Mouse (Mus musculus) layer of hippocampus, adult 6 months (tissue): ENCODE results near the gene Gm20431. TPM values are rescaled to one million over a fixed set of nuclear protein-coding genes. Genes with fewer than 3 reads are reported as not detected.

Experiments used
- long read RNA-seq, 2 experiments: library from polyadenylated mRNA; unstranded; transcript quantifications; one replicate each; pipeline ENCODE4 v2.0.0; 2019 to 2020
- microRNA-seq: library from miRNA; unstranded; fragments of <30 nt; microRNA quantifications from one replicate; pipeline ENCODE4 v1.2.0, GENCODE M21; 2020
- polyA plus RNA-seq: library from polyadenylated mRNA; unstranded; fragments of <200 nt; fragmentation: Nextera tagmentation; gene quantifications from 2 replicates; pipeline ENCODE4 v1.2.3, GENCODE M21; 2021

Gm20431 gene
- polyA plus RNA-seq, result not detected in 2 replicates
- long read RNA-seq, experiment 1, partial matches to known transcripts, result 25 of 25 reads
- long read RNA-seq, experiment 1, other reads (novel, unspliced or antisense), result 0 of 25 reads
- long read RNA-seq, experiment 2, result 0 reads

GRCm38 (mm10) chr2:167661270-167662203 lies at the start of gene Gm20431:
Gene Gm20431 (minus strand): TSS chr2:167661496.

GRCm38 (mm10) chr2:167689501-167690218 lies 28.4 kb upstream of the Gm20431 start, which contains the start of gene Tmem189:
Gene Tmem189 (minus strand): TSS chr2:167689822.

GRCm38 (mm10) chr2:167688498-167689451 lies 27.5 kb upstream of the Gm20431 start, which contains the start of gene Cebpb:
Gene Cebpb (plus strand): TSS chr2:167688915.

GRCm38 (mm10) chr2:167631591-167632448 lies 29.5 kb downstream of the Gm20431 start, which contains the start of gene Ube2v1:
Gene Ube2v1 (minus strand): TSS chr2:167632095.

Small RNA genes lying within 50 kb of the gene (microRNA-seq; reads per million reads assigned to microRNA genes)
- not detected for gene Gm22355

Other genes starting within 250 kb of the Gm20431 start
- gene Slc9a8, start 239.8 kb downstream of the Gm20431 start, polyA plus RNA-seq, result 6.3 and 7.4 TPM in 2 replicates
- 71.2 and 78.8 TPM in 2 replicates for gene Rnf114, start 168.9 kb downstream of the Gm20431 start, polyA plus RNA-seq
- 31.0 and 35.9 TPM in 2 replicates for gene Spata2, start 168.6 kb downstream of the Gm20431 start, polyA plus RNA-seq
- gene Snai1, start 123.3 kb downstream of the Gm20431 start, polyA plus RNA-seq, result 0.28 TPM in 1 of 2 replicates, not detected in the other
- 434 and 453 TPM in 2 replicates for gene Ube2v1, start 29.4 kb downstream of the Gm20431 start, polyA plus RNA-seq
- 0.79 and 1.3 TPM in 2 replicates for gene Cebpb, start 27.4 kb upstream of the Gm20431 start, polyA plus RNA-seq
- gene Tmem189, start 28.3 kb upstream of the Gm20431 start, polyA plus RNA-seq, result 8.2 and 9.2 TPM in 2 replicates